Mouse (Mus musculus) embryonic facial prominence, embryonic 15.5 days (tissue): Measurements from ENCODE around the gene Tdrd3. TPM values are rescaled to one million over a fixed set of nuclear protein-coding genes. Genes with fewer than 3 reads are reported as not detected.

Experiments used
- ATAC-seq: fragments of 200-750 bp; cut with Nextera tagmentation; 2 replicates; pipeline ENCODE4 v1.8.0; 2017; ENCODE audit warnings: low read depth, moderate TSS enrichment; ENCODE audit not compliant: insufficient number of reproducible peaks, low FRiP score, low TSS enrichment
- H3K27ac ChIP-seq: fragments of 300-500 bp; sonication (generic); replicated peaks from 2 replicates; pipeline ENCODE4 v1.5.1; 2015; ENCODE audit warnings: mild to moderate bottlenecking, inconsistent platforms
- H3K27me3 ChIP-seq: fragments of 300-500 bp; sonication (generic); 2 replicates; pipeline ENCODE4 v1.6.1; 2015; ENCODE audit warnings: inconsistent platforms
- H3K36me3 ChIP-seq: fragments of 300-500 bp; sonication (generic); 2 replicates; pipeline ENCODE4 v1.6.1; 2015; ENCODE audit warnings: mild to moderate bottlenecking, inconsistent platforms
- H3K4me1 ChIP-seq: fragments of 300-500 bp; sonication (generic); 2 replicates; pipeline ENCODE4 v1.6.1; 2015; ENCODE audit warnings: inconsistent platforms
- H3K4me2 ChIP-seq: fragments of 300-500 bp; sonication (generic); replicated peaks from 2 replicates; pipeline ENCODE4 v1.6.1; 2015; ENCODE audit warnings: mild to moderate bottlenecking, inconsistent platforms
- H3K4me3 ChIP-seq: fragments of 300-500 bp; sonication (generic); replicated peaks from 2 replicates; pipeline ENCODE4 v1.5.1; 2015; ENCODE audit warnings: mild to moderate bottlenecking, inconsistent platforms
- H3K9ac ChIP-seq: fragments of 300-500 bp; sonication (generic); 2 replicates; pipeline ENCODE4 v1.6.1; 2015; ENCODE audit warnings: inconsistent platforms
- H3K9me3 ChIP-seq: fragments of 300-500 bp; sonication (generic); replicated peaks from 2 replicates; pipeline ENCODE4 v1.6.1; 2016; ENCODE audit warnings: inconsistent platforms
- WGBS: fragments of 180-500 bp; shearing (Covaris S2); methylation state at CpG from one replicate; pipeline ENCODE4 v1.1.7; 2015; 5-methylcytosine and 5-hydroxymethylcytosine counted together
- polyA plus RNA-seq: library from polyadenylated mRNA; unstranded; fragments of >200 nt; fragmentation: Nextera tagmentation; extraction: Ambion mirVana; gene quantifications from 2 replicates; pipeline ENCODE4 v1.2.1, GENCODE M21; 2015

The Tdrd3 gene
- 32.3 and 32.7 TPM in 2 replicates for polyA plus RNA-seq

DNA sequence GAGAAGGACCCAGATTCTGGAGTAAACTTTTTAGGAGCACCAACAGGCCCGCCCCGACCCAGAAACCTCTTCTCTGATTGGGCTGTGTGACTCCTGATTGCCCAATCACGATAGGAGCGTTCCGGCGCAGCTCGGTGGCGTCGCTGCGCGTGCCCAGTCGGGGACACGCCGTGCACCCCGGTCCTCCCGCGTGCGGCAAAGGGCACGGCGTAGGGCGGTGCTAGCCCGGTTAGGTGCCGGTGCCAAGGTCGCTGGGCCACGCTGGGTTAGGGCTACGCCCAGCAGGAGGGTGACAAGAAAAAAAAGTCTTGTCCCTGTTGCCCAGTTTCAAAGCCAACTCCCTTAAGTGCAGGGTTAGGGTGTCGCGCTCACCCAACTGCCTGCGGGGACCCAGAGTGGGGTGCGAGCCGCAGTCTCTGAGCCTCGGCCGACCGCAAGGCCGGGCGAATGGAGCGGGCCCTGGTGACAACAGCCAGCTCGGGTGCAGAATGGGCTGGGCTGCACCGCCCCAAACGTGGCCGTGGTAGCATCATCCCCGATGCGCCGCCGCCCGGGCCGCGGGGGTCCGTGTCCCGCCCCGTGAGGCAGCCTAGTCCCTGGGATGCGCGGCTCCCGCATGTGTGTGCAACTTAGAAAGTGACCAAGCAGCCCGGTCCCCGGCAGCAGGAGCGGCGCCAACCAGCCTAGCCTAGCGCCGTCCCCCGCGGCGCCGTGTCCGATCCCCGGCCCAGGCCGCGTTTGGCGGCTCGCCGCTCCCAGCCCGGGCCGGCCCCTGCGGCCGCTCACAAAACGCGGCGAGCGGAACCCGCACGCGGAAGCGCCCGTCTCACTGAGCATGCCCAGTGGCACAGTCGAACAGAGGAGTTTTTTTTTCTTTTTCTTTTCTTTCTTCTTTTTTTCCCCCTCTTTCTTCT, at the start of gene Tdrd3:
TSS of gene Tdrd3 (plus strand) at position 832 of the 914 bp plus-strand sequence.
- under 1% methylated on average over 85 of the region's 85 CpGs for WGBS
- H3K4me1 ChIP-seq, result peaks cover 11% of the 10 kb centered on the region

DNA sequence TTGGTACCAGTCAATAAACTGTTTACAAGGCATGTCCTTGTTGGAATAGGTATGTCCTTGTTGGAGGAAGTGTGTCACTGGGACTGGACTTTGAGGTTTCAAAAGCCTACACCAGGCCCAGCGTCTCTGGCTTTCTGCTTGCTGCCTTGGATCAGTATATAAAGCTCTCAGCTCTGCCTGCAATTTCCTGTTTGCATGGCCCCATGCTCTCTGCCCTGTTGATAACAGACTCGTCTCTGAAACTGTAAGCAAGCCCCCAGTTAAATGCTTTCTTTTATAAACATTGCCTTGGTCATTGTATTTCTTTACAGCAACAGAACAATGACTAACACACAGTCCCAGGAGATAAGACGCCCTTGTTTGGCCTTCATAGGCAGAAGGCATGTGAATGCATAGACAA, 49.3 kb upstream of the Tdrd3 start:
- H3K4me3 ChIP-seq, result no peak overlapping the region
- H3K4me2 ChIP-seq, result no peak overlapping the region
- 55% methylated on average over 3 of the region's 3 CpGs for WGBS
- H3K27me3 ChIP-seq, result no peaks in the 10 kb centered on the region
- H3K36me3 ChIP-seq, result no peaks in the 10 kb centered on the region
- no peaks in the 10 kb centered on the region for H3K9me3 ChIP-seq
- no peak for ATAC-seq
- H3K9ac ChIP-seq, result no peak overlapping the region
- no peak overlapping the region for H3K27ac ChIP-seq
- no peaks in the 10 kb centered on the region for H3K4me1 ChIP-seq

More for the DNA sequence above, at the start of gene Tdrd3:
- peak; percentile 97 for ATAC-seq
- peak within 1 kb of the TSS; percentile 92 for H3K4me3 ChIP-seq
- H3K27me3 ChIP-seq, result no peaks in the 10 kb centered on the region
- no peaks in the 10 kb centered on the region for H3K36me3 ChIP-seq
- peak within 1 kb of the TSS; percentile 69 for H3K4me2 ChIP-seq
- H3K9ac ChIP-seq, result peak within 1 kb of the TSS; percentile 95
- no peaks in the 10 kb centered on the region for H3K9me3 ChIP-seq
- H3K27ac ChIP-seq, result peak within 1 kb of the TSS; percentile 100

DNA sequence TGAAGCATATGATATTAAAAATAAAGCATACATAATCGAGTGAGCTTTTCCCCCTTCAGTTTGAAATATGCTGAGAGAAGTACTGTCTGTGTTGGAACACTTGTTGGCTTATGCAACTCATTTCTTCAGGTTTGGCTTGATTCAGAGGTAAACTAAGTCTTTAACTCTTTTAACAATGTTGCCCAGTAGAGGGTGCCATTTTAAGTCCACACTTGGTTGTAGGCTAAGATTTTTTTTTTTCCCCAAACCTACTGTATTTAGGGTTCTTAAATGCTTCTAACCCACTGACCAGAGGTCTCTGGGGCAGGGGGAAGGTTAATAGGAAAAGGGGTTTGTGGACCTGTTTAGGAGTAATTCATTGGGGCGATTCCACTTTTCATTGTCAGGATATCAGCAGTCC, 33.4 kb upstream of the Tdrd3 start:
- no peaks in the 10 kb centered on the region for H3K9me3 ChIP-seq
- no peak overlapping the region for H3K4me3 ChIP-seq

DNA sequence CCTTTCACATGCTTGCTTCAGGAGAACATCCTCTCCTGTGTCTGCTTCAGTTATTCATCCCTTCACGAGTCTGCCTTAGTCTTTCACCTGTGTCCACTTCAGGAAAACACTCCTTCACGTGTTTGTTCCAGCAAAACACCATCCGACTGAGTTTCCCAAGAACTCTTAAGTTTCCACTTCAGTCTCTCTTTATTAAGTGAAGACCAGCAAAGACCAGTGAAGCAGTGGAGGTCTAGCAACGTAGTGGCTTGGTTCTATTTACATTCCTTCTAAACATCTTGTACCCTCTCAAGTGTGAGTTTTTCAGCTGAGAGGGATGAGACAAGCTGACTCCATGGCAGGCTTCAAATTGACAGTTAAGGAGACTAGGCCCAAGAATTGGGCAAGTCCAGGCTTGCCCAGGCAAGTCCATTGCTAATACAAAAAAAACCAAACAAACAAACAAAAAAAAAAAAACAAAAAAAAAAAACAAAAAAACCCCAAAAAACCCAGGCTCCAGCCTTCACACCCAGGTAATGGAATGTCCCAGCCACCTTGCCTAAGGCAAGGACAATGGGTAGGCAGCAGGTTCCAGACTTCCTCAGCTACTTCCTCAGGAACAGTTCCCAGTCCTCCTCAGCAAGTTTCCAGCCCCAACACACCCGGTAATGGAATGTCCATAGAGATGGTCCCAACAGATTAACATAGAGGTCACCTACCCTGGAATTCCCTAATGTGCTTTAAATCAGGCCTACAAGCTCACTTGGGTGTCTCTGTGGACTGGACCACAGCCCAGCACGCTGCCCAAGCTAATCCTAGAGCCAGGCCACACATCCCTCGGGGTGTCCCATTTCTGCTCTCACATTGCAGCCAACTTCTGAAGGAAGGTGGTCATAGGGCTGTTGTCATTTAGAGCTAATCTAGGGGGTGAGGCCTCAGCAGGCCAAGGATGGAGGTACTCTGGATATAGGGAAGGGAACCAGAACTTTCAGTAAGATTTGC, 31.9 kb upstream of the Tdrd3 start:
- Histone ChIP-seq H3K9me3 (no peaks in the 10 kb centered on the region), H3K4me3 (no peak overlapping the region), H3K36me3 (no peaks in the 10 kb centered on the region), H3K9ac (no peak overlapping the region), H3K27me3 (no peaks in the 10 kb centered on the region), H3K4me2 (no peak overlapping the region), H3K4me1 (no peaks in the 10 kb centered on the region), H3K27ac (no peak overlapping the region)
- 80% methylated on average over 7 of the region's 7 CpGs for WGBS
- no peak for ATAC-seq

More for the DNA sequence above, 33.4 kb upstream of the Tdrd3 start:
- H3K27me3 ChIP-seq, result no peaks in the 10 kb centered on the region
- no peak overlapping the region for H3K27ac ChIP-seq
- H3K4me2 ChIP-seq, result no peak overlapping the region
- no peak for ATAC-seq
- no peak overlapping the region for H3K9ac ChIP-seq
- WGBS, result 76% methylated on average over 2 of the region's 2 CpGs
- H3K36me3 ChIP-seq, result no peaks in the 10 kb centered on the region
- H3K4me1 ChIP-seq, result no peaks in the 10 kb centered on the region

DNA sequence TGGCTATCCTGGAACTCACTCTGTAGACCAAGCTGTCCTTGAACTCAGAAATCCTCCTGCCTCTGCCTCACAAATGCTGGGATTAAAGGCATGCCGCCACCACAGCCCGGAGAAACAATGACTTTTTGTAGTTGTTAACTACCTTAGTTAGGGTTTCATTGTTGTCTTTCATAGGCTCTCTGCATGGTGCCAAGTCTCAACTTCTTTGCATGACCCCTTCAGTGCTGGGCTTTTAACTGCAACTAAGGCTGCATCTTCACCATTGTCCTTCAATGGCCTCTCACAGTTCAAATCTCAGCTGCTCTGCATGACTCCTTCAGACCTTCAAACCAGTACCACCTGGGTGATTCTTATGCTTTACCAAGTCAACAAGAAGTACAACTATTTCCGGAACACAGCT, 23.3 kb upstream of the Tdrd3 start:
- Histone ChIP-seq H3K4me3 (no peak overlapping the region), H3K9ac (no peak overlapping the region), H3K27me3 (no peaks in the 10 kb centered on the region), H3K9me3 (no peaks in the 10 kb centered on the region), H3K27ac (no peak overlapping the region), H3K4me2 (no peak overlapping the region), H3K4me1 (no peaks in the 10 kb centered on the region), H3K36me3 (no peaks in the 10 kb centered on the region)
- ATAC-seq, result no peak
- 93% methylated on average over 3 of the region's 3 CpGs for WGBS

DNA sequence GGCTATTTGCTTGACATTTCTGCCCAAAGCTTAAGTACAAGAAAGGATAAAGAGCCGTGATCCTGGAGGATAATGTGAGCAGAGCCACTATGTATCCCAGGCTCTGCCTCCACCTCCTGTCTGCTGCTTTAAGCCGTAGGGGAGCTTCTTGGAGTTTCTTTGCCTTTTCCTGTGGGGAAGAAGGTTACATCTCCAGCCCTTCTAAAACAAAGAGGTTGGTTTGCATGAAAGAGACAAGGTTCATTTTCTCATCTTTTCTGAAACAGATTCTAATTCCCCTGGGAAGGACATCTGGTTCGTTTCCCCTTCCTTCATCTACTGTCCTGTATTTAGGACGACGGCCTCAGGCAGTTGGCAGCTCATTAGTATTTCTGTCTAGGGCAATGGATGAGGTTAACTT, 19.8 kb upstream of the Tdrd3 start:
- Histone ChIP-seq H3K9me3 (no peaks in the 10 kb centered on the region), H3K27ac (no peak overlapping the region), H3K36me3 (no peaks in the 10 kb centered on the region), H3K27me3 (no peaks in the 10 kb centered on the region), H3K4me2 (no peak overlapping the region), H3K4me1 (no peaks in the 10 kb centered on the region), H3K9ac (no peak overlapping the region), H3K4me3 (no peak overlapping the region)
- WGBS, result 28% methylated on average over 5 of the region's 5 CpGs
- no peak for ATAC-seq

DNA sequence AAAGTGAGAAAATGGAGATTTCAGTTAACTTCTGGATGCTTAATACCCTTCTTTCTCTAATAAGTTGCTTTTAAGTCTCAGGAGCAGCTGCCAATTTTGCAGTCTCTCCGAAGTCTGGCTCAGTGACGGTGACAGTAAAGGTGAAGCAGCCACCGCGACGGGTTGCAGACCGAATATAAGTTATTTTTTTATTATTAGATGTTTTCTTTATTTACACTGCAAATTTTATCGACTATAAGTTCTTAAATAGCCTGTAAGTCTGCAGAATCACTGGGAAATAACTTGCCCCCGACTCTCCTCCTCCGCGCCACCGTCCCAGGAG, 992 bp upstream of the Tdrd3 start:
- peak overlapping the region; percentile 100 for H3K27ac ChIP-seq
- H3K9ac ChIP-seq, result peak overlapping the region; percentile 42; the same call in 1 of the 2 replicates

DNA sequence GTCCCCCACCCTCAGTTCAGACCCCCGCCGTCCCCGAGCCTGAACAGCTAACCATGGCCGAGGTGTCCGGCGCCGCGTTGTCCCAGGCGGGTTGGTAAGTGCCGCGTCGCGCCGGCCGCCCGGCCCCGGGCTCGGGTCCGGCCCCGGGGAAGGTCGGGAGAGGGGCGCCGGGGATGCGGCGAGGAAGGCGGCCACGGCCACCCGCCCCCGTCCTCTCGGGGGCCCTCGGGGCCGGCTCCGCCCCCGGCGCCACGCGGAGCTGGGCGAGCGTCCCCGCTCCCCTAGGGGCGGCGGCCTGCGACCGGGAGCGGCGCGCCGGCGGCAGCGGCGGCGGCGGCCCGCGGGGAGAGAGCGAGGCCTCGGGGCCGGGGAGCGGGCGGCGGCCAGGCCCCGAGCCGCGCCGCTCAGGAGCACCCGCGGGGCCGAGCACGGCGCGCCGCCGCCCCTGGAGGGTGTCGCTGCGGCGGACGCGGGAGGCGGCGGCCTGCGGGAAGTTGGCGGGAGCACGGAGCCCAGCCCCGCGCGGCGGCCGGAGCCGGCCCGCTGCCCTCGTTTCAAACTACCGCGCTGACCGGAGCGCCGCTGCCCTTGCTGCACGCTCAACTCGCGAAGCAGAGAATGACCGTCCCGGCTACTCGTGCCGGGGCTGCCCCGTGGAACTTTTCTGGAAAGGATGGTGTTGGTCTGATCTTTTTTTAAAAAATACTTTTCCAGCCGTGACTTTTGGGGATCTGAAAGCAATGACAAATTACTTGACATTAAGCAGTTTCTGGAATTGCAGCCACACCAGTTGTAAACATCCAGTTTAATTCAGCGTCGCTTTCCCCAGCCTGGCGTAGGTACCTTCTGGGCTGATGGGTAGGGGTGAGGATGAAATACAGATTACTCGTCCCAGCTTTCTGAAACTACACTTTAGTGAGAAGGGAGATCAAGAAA, 584 bp downstream of the Tdrd3 start:
- WGBS, result under 1% methylated on average over 82 of the region's 109 CpGs
- peak overlapping the region; percentile 69 for H3K4me2 ChIP-seq
- H3K27ac ChIP-seq, result peak overlapping the region; percentile 100
- peak; percentile 71 for ATAC-seq
- H3K9ac ChIP-seq, result peak overlapping the region; percentile 95
- peak overlapping the region; percentile 92 for H3K4me3 ChIP-seq
- no peaks in the 10 kb centered on the region for H3K27me3 ChIP-seq
- no peaks in the 10 kb centered on the region for H3K9me3 ChIP-seq
- no peaks in the 10 kb centered on the region for H3K36me3 ChIP-seq
- peaks cover 15% of the 10 kb centered on the region for H3K4me1 ChIP-seq

More for the DNA sequence above, 992 bp upstream of the Tdrd3 start:
- Histone ChIP-seq H3K4me3 (peak overlapping the region; percentile 92), H3K4me2 (peak overlapping the region; percentile 69), H3K4me1 (peaks cover 9% of the 10 kb centered on the region), H3K36me3 (no peaks in the 10 kb centered on the region), H3K9me3 (no peaks in the 10 kb centered on the region), H3K27me3 (no peaks in the 10 kb centered on the region)
- WGBS, result 2% methylated on average over 11 of the region's 11 CpGs
- no peak for ATAC-seq

DNA sequence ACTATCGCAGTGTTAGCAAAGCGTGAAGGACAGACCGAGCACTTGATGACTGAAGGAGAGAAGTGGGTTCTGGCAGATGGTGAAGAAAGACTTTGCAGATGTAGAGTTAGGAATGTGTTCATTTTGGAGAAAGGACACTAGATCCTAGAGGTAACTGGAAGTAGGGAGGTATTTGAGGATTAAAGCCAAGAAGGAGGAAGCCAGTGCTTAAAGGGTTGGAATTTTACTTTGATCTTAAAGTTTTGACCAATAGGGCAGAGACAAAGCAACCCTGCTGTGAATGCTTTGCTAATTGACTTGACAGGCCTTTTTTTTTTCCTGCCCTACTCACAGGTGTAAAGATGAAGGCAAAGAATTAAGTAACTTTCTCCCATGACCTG, 1.2 kb downstream of the Tdrd3 start:
- no peak for ATAC-seq

DNA sequence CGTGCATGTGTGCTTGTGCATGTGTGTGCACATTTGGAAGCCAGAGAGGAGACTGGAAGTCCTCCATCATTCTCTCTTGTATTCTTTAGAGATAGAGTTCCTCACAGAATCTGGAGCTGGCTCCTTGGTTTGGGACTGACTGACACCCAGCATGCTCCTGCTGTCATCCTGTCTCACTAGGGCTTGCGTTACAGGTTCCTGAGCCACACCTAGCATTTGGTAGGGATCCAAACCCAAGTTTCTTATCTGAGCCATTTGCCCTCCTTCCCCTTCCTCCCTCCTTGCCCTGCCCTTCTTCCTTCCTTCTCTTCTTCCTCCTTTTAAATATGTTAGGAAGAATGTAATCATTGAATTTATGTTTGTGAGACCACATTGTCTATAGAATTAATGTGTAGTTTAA, 3.3 kb downstream of the Tdrd3 start:
- no peak for ATAC-seq
- Histone ChIP-seq H3K9ac (no peak overlapping the region), H3K4me3 (no peak overlapping the region), H3K27ac (no peak overlapping the region), H3K4me2 (no peak overlapping the region), H3K27me3 (no peaks in the 10 kb centered on the region), H3K4me1 (peaks cover 20% of the 10 kb centered on the region), H3K36me3 (no peaks in the 10 kb centered on the region), H3K9me3 (no peaks in the 10 kb centered on the region)
- 72% methylated on average over 2 of the region's 2 CpGs for WGBS

More for the DNA sequence above, 1.2 kb downstream of the Tdrd3 start:
- Histone ChIP-seq H3K9ac (peak overlapping the region; percentile 95), H3K36me3 (no peaks in the 10 kb centered on the region), H3K4me1 (peaks cover 15% of the 10 kb centered on the region), H3K27ac (peak overlapping the region; percentile 100), H3K27me3 (no peaks in the 10 kb centered on the region), H3K4me3 (peak overlapping the region; percentile 92), H3K4me2 (peak overlapping the region; percentile 69), H3K9me3 (no peaks in the 10 kb centered on the region)
- WGBS, result 0% methylated on average over 3 of the region's 3 CpGs
